Mouse (Mus musculus): Measurements from ENCODE around the gene Lactb.

DNA sequence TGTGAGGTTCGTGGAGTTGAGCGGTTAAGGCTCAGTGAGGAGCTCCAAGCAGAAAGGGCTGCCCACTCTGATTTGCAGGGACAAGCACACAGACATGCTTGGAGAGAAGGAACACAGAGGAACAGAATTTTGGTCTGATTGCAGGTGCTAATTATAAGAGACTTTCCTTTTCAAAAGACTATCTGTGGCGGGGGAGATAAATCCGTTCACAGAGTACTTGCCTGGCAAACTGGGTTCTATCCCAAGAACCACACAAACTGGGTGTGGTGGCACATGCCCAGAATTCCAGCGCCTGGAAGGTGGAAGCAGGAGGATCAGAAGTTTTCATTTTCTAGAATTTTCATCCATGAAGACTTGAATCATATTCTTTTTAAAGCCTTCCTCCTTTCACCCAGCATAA, 1.8 kb upstream of the Lactb start:
- TF ChIP-seq BHLHE40 (IDR thresholded peaks at IDR 0.05; ENCODE audit: low read depth, low read length) (no peak), E2F4 (IDR thresholded peaks at IDR 0.05; ENCODE audit: insufficient replicate concordance, low read depth, low read length) (no peak), CTCF (conservative IDR thresholded peaks at IDR 0.05 in 1 of 2, IDR thresholded peaks at IDR 0.05 in 1 of 2; ENCODE audit: low read depth in 2 of 2, low read length in 2 of 2) (no peak), ZC3H11A (IDR thresholded peaks at IDR 0.05; ENCODE audit: low read depth, low read length) (no peak)

Data from CH12.LX (cell line).